Mouse (Mus musculus) lung, adult 2 months (tissue): Measurements from ENCODE around the gene Pld3.

Experiments used
- CTCF ChIP-seq: fragments of 200-500 bp; IDR thresholded peaks from 2 replicates; pipeline ENCODE4 v1.5.1; 2011; ENCODE audit warnings: mild to moderate bottlenecking, low read length, control low read depth; ENCODE audit not compliant: insufficient read depth
- POLR2A ChIP-seq: fragments of 200-500 bp; IDR thresholded peaks from 2 replicates; pipeline ENCODE4 v1.6.1; 2011; ENCODE audit warnings: low read depth, mild to moderate bottlenecking, control low read depth, low read length, borderline replicate concordance; ENCODE audit errors: extremely low read depth

DNA sequence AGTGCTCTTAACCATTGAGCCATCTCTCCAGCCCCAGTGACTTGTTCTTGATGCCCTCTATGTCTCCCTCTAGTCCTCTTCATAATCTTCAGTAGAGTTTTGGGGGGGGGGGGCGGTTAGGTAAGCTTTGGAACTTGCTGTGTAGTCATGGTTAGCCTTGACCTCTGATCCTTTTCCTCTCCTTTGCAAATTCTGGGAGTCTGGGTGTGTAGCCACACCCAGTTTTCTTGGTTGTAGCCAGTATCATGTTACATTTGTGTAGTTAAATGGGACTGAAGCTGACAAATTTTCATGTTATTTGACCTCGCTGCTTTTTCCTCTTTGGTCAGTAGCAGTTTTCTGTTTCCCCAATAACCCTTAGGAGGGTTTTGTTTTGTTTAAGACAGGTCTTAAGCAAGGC lies 33.8 kb upstream of the Pld3 start:
- no peak for TF ChIP-seq POLR2A
- TF ChIP-seq CTCF, result no peak
